Mouse (Mus musculus) intestine, postnatal 0 days (tissue): ENCODE measurements around the gene Dll4. TPM values are rescaled to one million over a fixed set of nuclear protein-coding genes. Genes with fewer than 3 reads are reported as not detected.

ENCODE experiments used
- ATAC-seq: fragments of 200-750 bp; cut with Nextera tagmentation; 2 replicates; pipeline ENCODE4 v1.8.0; 2017; ENCODE audit warnings: mild to moderate bottlenecking, moderate TSS enrichment, moderate library complexity
- H3K27ac ChIP-seq: fragments of 300-500 bp; sonication (generic); 2 replicates; pipeline ENCODE4 v1.5.1; 2014; ENCODE audit warnings: mild to moderate bottlenecking, low read depth, low read length, moderate library complexity
- H3K27me3 ChIP-seq: fragments of 300-500 bp; sonication (generic); replicated peaks from 2 replicates; pipeline ENCODE4 v1.6.1; 2014; ENCODE audit warnings: low read length, mixed read lengths; ENCODE audit not compliant: control insufficient read depth, insufficient read depth
- H3K36me3 ChIP-seq: fragments of 300-500 bp; sonication (generic); 2 replicates; pipeline ENCODE4 v1.6.1; 2014; ENCODE audit warnings: mild to moderate bottlenecking, moderate library complexity; ENCODE audit not compliant: control insufficient read depth, insufficient read depth
- H3K4me1 ChIP-seq: fragments of 300-500 bp; sonication (generic); replicated peaks from 2 replicates; pipeline ENCODE4 v1.6.1; 2014; ENCODE audit warnings: antibody characterized with exemption, low read length, mixed read lengths; ENCODE audit not compliant: control insufficient read depth, insufficient read depth
- H3K4me2 ChIP-seq: fragments of 300-500 bp; sonication (generic); replicated peaks from 2 replicates; pipeline ENCODE4 v1.6.1; 2014; ENCODE audit warnings: low read depth, mild to moderate bottlenecking, moderate library complexity
- H3K4me3 ChIP-seq: fragments of 300-500 bp; sonication (generic); 2 replicates; pipeline ENCODE4 v1.5.1; 2014; ENCODE audit warnings: low read depth, low read length
- H3K9ac ChIP-seq: fragments of 300-500 bp; sonication (generic); 2 replicates; pipeline ENCODE4 v1.6.1; 2014; ENCODE audit warnings: mild to moderate bottlenecking, low read depth, low read length
- H3K9me3 ChIP-seq: fragments of 300-500 bp; sonication (generic); 2 replicates; pipeline ENCODE4 v1.6.1; 2016; ENCODE audit warnings: mixed run types; ENCODE audit not compliant: control insufficient read depth
- CTCF ChIP-seq: sonication (generic); IDR thresholded peaks from 2 replicates; pipeline ENCODE4 v1.5.1; 2016; ENCODE audit warnings: low read depth, mild to moderate bottlenecking, control low read depth, antibody characterized with exemption, moderate library complexity
- WGBS: fragments of 180-500 bp; shearing (Covaris S2); extraction: QIAGEN DNeasy Blood & Tissue Kit; methylation state at CpG from one replicate; pipeline ENCODE4 v1.1.7; 2014; 5-methylcytosine and 5-hydroxymethylcytosine counted together
- polyA plus RNA-seq: library from polyadenylated mRNA; unstranded; fragments of >200 nt; fragmentation: Nextera tagmentation; extraction: Ambion mirVana; gene quantifications from 2 replicates; pipeline ENCODE4 v1.2.1, GENCODE M21; 2015

Dll4 gene
- polyA plus RNA-seq, 1 experiment from 2014 or later, result 3.7 TPM

GRCm38 (mm10) chr2:119364969-119365368 is 39.4 kb downstream of the Dll4 start:
- H3K4me3 ChIP-seq, result no peak overlapping the region
- H3K9me3 ChIP-seq, result no peaks in the 10 kb centered on the region
- peaks cover 8% of the 10 kb centered on the region for H3K4me1 ChIP-seq
- no peaks in the 10 kb centered on the region for H3K27me3 ChIP-seq
- H3K4me2 ChIP-seq, result no peak overlapping the region
- ATAC-seq, result no peak
- 87% methylated on average over 3 of the region's 3 CpGs for WGBS
- no peak overlapping the region for H3K9ac ChIP-seq
- no peak for TF ChIP-seq CTCF
- H3K27ac ChIP-seq, result no peak overlapping the region
- H3K36me3 ChIP-seq, result peaks cover 8% of the 10 kb centered on the region; the same call in 1 of the 2 replicates

GRCm38 (mm10) chr2:119367346-119367745 is 41.8 kb downstream of the Dll4 start:
- peak; percentile 55 for ATAC-seq
- H3K4me3 ChIP-seq, result no peak overlapping the region
- no peak overlapping the region for H3K9ac ChIP-seq
- no peaks in the 10 kb centered on the region for H3K9me3 ChIP-seq
- 35% methylated on average over 3 of the region's 3 CpGs for WGBS
- H3K27me3 ChIP-seq, result no peaks in the 10 kb centered on the region
- 0 out of 2 replicates have a peak overlapping the region, but pooled peaks have one; percentile 13 for H3K4me2 ChIP-seq
- H3K36me3 ChIP-seq, result peaks cover 17% of the 10 kb centered on the region
- no peak for TF ChIP-seq CTCF
- no peak overlapping the region; the same call in 1 of the 2 replicates for H3K27ac ChIP-seq
- peaks cover 8% of the 10 kb centered on the region for H3K4me1 ChIP-seq

GRCm38 (mm10) chr2:119370116-119370515 is 44.5 kb downstream of the Dll4 start:
- WGBS, result 64% methylated on average over 10 of the region's 10 CpGs
- peaks cover 42% of the 10 kb centered on the region for H3K36me3 ChIP-seq
- H3K4me2 ChIP-seq, result no peak overlapping the region
- no peak overlapping the region for H3K9ac ChIP-seq
- no peak for TF ChIP-seq CTCF
- peaks cover 8% of the 10 kb centered on the region for H3K4me1 ChIP-seq
- peak; percentile 76 for ATAC-seq
- H3K4me3 ChIP-seq, result no peak overlapping the region
- no peaks in the 10 kb centered on the region for H3K27me3 ChIP-seq
- no peaks in the 10 kb centered on the region for H3K9me3 ChIP-seq
- peak overlapping the region; percentile 46; the same call in 1 of the 2 replicates for H3K27ac ChIP-seq

GRCm38 (mm10) chr2:119377286-119377685 is 51.7 kb downstream of the Dll4 start:
- Histone ChIP-seq H3K9me3 (no peaks in the 10 kb centered on the region), H3K27me3 (no peaks in the 10 kb centered on the region), H3K27ac (no peak overlapping the region), H3K4me2 (no peak overlapping the region), H3K4me1 (no peaks in the 10 kb centered on the region), H3K9ac (no peak overlapping the region), H3K4me3 (no peak overlapping the region), H3K36me3 (peaks cover 96% of the 10 kb centered on the region)
- no peak for TF ChIP-seq CTCF
- no peak for ATAC-seq
- WGBS, result 85% methylated on average over 9 of the region's 9 CpGs

- H3K27me3 ChIP-seq, result no peaks in the 10 kb centered on the region
- no peak overlapping the region for H3K4me3 ChIP-seq
- H3K9ac ChIP-seq, result no peak overlapping the region
- ATAC-seq, result no peak
- 86% methylated on average over 3 of the region's 3 CpGs for WGBS
- H3K4me2 ChIP-seq, result no peak overlapping the region
- no peak for TF ChIP-seq CTCF
- H3K36me3 ChIP-seq, result peaks cover 96% of the 10 kb centered on the region
- no peaks in the 10 kb centered on the region for H3K4me1 ChIP-seq
- no peak overlapping the region for H3K27ac ChIP-seq
- no peaks in the 10 kb centered on the region for H3K9me3 ChIP-seq
Measured at GRCm38 (mm10) chr2:119377826-119378225, 52.2 kb downstream of the Dll4 start.

GRCm38 (mm10) chr2:119379455-119379854 is 53.9 kb downstream of the Dll4 start:
- H3K36me3 ChIP-seq, result peaks cover 94% of the 10 kb centered on the region
- no peak overlapping the region for H3K27ac ChIP-seq
- 93% methylated on average over 3 of the region's 3 CpGs for WGBS
- TF ChIP-seq CTCF, result no peak
- no peaks in the 10 kb centered on the region for H3K27me3 ChIP-seq
- no peak overlapping the region for H3K4me3 ChIP-seq
- no peaks in the 10 kb centered on the region for H3K4me1 ChIP-seq
- no peaks in the 10 kb centered on the region for H3K9me3 ChIP-seq
- H3K4me2 ChIP-seq, result no peak overlapping the region
- no peak overlapping the region for H3K9ac ChIP-seq
- ATAC-seq, result no peak

Other genes with a start within 250 kb of the Dll4 start
- gene Rad51, start 213.0 kb upstream of the Dll4 start, polyA plus RNA-seq, result 8.6 and 10.3 TPM in 2 replicates
- gene Rmdn3, start 168.8 kb upstream of the Dll4 start, polyA plus RNA-seq, result 177 and 185 TPM in 2 replicates
- 124 and 136 TPM in 2 replicates for gene Gchfr, start 158.0 kb upstream of the Dll4 start, polyA plus RNA-seq
- gene Gm14137, start 151.3 kb upstream of the Dll4 start, polyA plus RNA-seq, result 0.08 and 0.18 TPM in 2 replicates
- gene Zfyve19, start 117.2 kb upstream of the Dll4 start, polyA plus RNA-seq, result 36.3 and 38.7 TPM in 2 replicates
- 8.8 and 9.4 TPM in 2 replicates for gene Dnajc17, start 117.0 kb upstream of the Dll4 start, polyA plus RNA-seq
- gene Ppp1r14d, start 95.9 kb upstream of the Dll4 start, polyA plus RNA-seq, result 78.7 and 84.7 TPM in 2 replicates
- gene Spint1, start 88.4 kb upstream of the Dll4 start, polyA plus RNA-seq, result 145 and 148 TPM in 2 replicates
- 1.3 TPM in 2 replicates for gene Rhov, start 54.5 kb upstream of the Dll4 start, polyA plus RNA-seq
- 21.8 and 24.3 TPM in 2 replicates for gene Vps18, start 37.0 kb upstream of the Dll4 start, polyA plus RNA-seq
- 1.1 and 1.4 TPM in 2 replicates for gene Chac1, start 25.4 kb downstream of the Dll4 start, polyA plus RNA-seq
- 2.4 and 2.6 TPM in 2 replicates for gene Ino80, start 151.9 kb downstream of the Dll4 start, polyA plus RNA-seq
- gene Exd1, start 221.8 kb downstream of the Dll4 start, polyA plus RNA-seq, result 0.38 TPM in 2 replicates
- gene Chp1, start 221.9 kb downstream of the Dll4 start, polyA plus RNA-seq, result 73.2 and 76.1 TPM in 2 replicates